In the genomic region with DNA sequence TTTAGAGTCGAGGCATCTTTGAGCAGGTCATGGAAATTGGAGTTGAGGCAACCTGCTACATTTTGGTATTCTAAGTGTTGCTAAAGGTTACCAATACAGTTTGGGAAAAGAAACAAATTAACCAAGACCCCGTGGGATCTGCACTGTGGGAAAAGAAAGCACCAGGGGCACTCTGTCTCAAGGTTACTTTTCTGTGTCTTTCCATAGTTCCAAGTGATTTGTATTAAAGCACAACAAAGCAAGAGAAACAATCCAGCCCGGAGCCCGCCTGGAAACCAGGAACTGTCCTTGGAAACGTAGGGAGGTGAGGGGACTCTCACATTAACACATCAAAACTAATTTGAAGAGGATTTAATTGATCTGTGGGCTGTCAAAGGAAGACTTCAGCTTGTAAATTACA, we compare ENCODE assay signal across 24 mouse cellular contexts. TPM values are rescaled to one million over a fixed set of nuclear protein-coding genes. Genes with fewer than 3 reads are reported as not detected.
DNase-seq lines count a peak whose midpoint lies in the region; ATAC-seq and TF ChIP-seq lines count a peak whose summit lies in the region.
"Had no signal": no experiment of that assay in that cellular context is flagged by ENCODE, and none has a peak within 500 bp of the region (broad histone marks: within the 10 kb centered on the region; RNA-seq: fewer than 3 reads in every experiment).

No protein-coding gene starts in this region.

- H3K4me1 ChIP-seq in hindbrain, embryonic 11.5 days (replicated peaks; ENCODE audit: control insufficient read depth, insufficient read depth, low read length): no peaks in the 10 kb centered on the region
- 0 out of 2 replicates have a peak, but pooled peaks cover 4% of the 10 kb centered on the region for H3K4me1 ChIP-seq in hindbrain, embryonic 13.5 days (replicated peaks)
- no peaks in the 10 kb centered on the region for H3K4me1 ChIP-seq in intestine, embryonic 15.5 days (replicated peaks)
- H3K4me1 ChIP-seq: hindbrain, embryonic 15.5 days had no signal

- H3K27ac ChIP-seq in hindbrain, embryonic 11.5 days (ENCODE audit: low read depth, low read length): no peak overlapping the region
- H3K27ac ChIP-seq in hindbrain, embryonic 13.5 days: no peak overlapping the region
- H3K27ac ChIP-seq in intestine, embryonic 15.5 days: no peak overlapping the region
- H3K27ac ChIP-seq: embryonic facial prominence, embryonic 13.5 days; heart, adult 2 months; hindbrain, embryonic 15.5 days had no signal

- no peak for TF ChIP-seq POLR2A in brain, embryonic 14.5 days (IDR thresholded peaks at IDR 0.05; ENCODE audit: borderline replicate concordance, extremely low read depth, insufficient read depth, insufficient read length, poor library complexity, severe bottlenecking)

- DNase-seq in hindbrain, embryonic 11.5 days (ENCODE audit: low spot score): peak; percentile 21
- DNase-seq in testis, postnatal 14 days (ENCODE audit: low spot score): peak; percentile 47
- DNase-seq in testis, postnatal 10 days (ENCODE audit: low spot score): no peak
- DNase-seq in brain, embryonic 14.5 days (ENCODE audit: low read depth): peak; percentile 36
- DNase-seq: adrenal gland, postnatal 36 days; cerebellum, adult 11 months; cerebellum, adult 9-11 months; forebrain, postnatal 0 days; gastrocnemius, postnatal 36 days; heart, adult 2 months; kidney, adult 9 months; kidney, postnatal 14 days; lung, postnatal 4 days; right cerebral cortex, postnatal 25 days; thymus, postnatal 25 days had no signal

- WGBS in hindbrain, embryonic 11.5 days: 6% methylated on average over 5 of the region's 5 CpGs
- WGBS in hindbrain, embryonic 13.5 days: 1% methylated on average over 5 of the region's 5 CpGs
- 22% methylated on average over 5 of the region's 5 CpGs for WGBS in intestine, embryonic 15.5 days

- peak; percentile 49 for ATAC-seq in hindbrain, embryonic 11.5 days (ENCODE audit: low FRiP score)
- ATAC-seq in hindbrain, embryonic 13.5 days (ENCODE audit: low FRiP score): no peak
- ATAC-seq in erythroblast, adult 5-6 weeks (replicated peaks; ENCODE audit: low FRiP score, poor library complexity, severe bottlenecking): no peak
- ATAC-seq in intestine, embryonic 15.5 days: no peak
- ATAC-seq: forebrain, postnatal 0 days; intestine, embryonic 16.5 days had no signal

- no peaks in the 10 kb centered on the region for H3K9me3 ChIP-seq in hindbrain, embryonic 11.5 days (ENCODE audit: control insufficient read depth, low read length)
- H3K9me3 ChIP-seq in hindbrain, embryonic 13.5 days: no peaks in the 10 kb centered on the region
- no peaks in the 10 kb centered on the region for H3K9me3 ChIP-seq in intestine, embryonic 15.5 days
- H3K9me3 ChIP-seq: embryonic facial prominence, embryonic 13.5 days; hindbrain, embryonic 15.5 days had no signal

- no peak overlapping the region for H3K9ac ChIP-seq in hindbrain, embryonic 11.5 days (ENCODE audit: low read depth, low read length)
- H3K9ac ChIP-seq in hindbrain, embryonic 13.5 days: no peak overlapping the region
- no peak overlapping the region for H3K9ac ChIP-seq in intestine, embryonic 15.5 days
- H3K9ac ChIP-seq: embryonic facial prominence, embryonic 13.5 days; forebrain, postnatal 0 days; hindbrain, embryonic 15.5 days had no signal

- H3K4me3 ChIP-seq in hindbrain, embryonic 11.5 days (ENCODE audit: low read depth, low read length): no peak overlapping the region
- H3K4me3 ChIP-seq in hindbrain, embryonic 13.5 days: no peak overlapping the region
- H3K4me3 ChIP-seq in intestine, embryonic 15.5 days (replicated peaks): no peak overlapping the region
- H3K4me3 ChIP-seq: embryonic facial prominence, embryonic 13.5 days; heart, adult 2 months; hindbrain, embryonic 15.5 days; myocyte had no signal

- H3K27me3 ChIP-seq in hindbrain, embryonic 11.5 days (ENCODE audit: control insufficient read depth, insufficient read depth, low read length): no peaks in the 10 kb centered on the region
- H3K27me3 ChIP-seq in hindbrain, embryonic 13.5 days: no peaks in the 10 kb centered on the region
- no peaks in the 10 kb centered on the region for H3K27me3 ChIP-seq in intestine, embryonic 15.5 days (replicated peaks)
- H3K27me3 ChIP-seq: embryonic facial prominence, embryonic 13.5 days; hindbrain, embryonic 15.5 days had no signal

- no peaks in the 10 kb centered on the region for H3K36me3 ChIP-seq in hindbrain, embryonic 11.5 days (ENCODE audit: control insufficient read depth, insufficient read depth, low read length)
- no peaks in the 10 kb centered on the region for H3K36me3 ChIP-seq in hindbrain, embryonic 13.5 days
- no peaks in the 10 kb centered on the region for H3K36me3 ChIP-seq in intestine, embryonic 15.5 days
- H3K36me3 ChIP-seq: embryonic facial prominence, embryonic 13.5 days; hindbrain, embryonic 15.5 days had no signal

- no peak for TF ChIP-seq CTCF in brain, embryonic 14.5 days (IDR thresholded peaks at IDR 0.05; ENCODE audit: borderline replicate concordance, extremely low read depth, insufficient read depth, insufficient read length)

- no peak overlapping the region for H3K4me2 ChIP-seq in hindbrain, embryonic 11.5 days (replicated peaks; ENCODE audit: low read depth, low read length)
- H3K4me2 ChIP-seq in hindbrain, embryonic 13.5 days: no peak overlapping the region
- no peak overlapping the region for H3K4me2 ChIP-seq in intestine, embryonic 15.5 days (replicated peaks)
- H3K4me2 ChIP-seq: embryonic facial prominence, embryonic 13.5 days; hindbrain, embryonic 15.5 days had no signal

RNA-seq across cellular contexts. Expression of gene Ndufs4, which starts 18.8 kb away (rescaled TPM):
- 335 and 356 TPM in 2 replicates for polyA plus RNA-seq in hindbrain, embryonic 11.5 days (2014; fragmentation: Nextera tagmentation; extraction: Ambion mirVana)
- 369 and 382 TPM in 2 replicates for polyA plus RNA-seq in hindbrain, embryonic 13.5 days (2015; fragmentation: Nextera tagmentation; extraction: Ambion mirVana)
- polyA plus RNA-seq in brain, embryonic 14.5 days (2012; rRNA removed): 90.4 and 103 TPM in 2 replicates
- 37.8 and 90.5 TPM in 2 replicates for total RNA-seq in erythroblast, adult 5-6 weeks (2015; ENCODE audit: low replicate concordance)
- total RNA-seq in erythroblast, adult 5-6 weeks (2017; ENCODE audit: low replicate concordance): 16.4 and 51.0 TPM in 2 replicates
- 312 and 315 TPM in 2 replicates for polyA plus RNA-seq in intestine, embryonic 15.5 days (2015; fragmentation: Nextera tagmentation; extraction: Ambion mirVana)

RNA-seq across cellular contexts. Expression of gene Fst, which starts 51.9 kb away (rescaled TPM):
- 15.6 and 15.8 TPM in 2 replicates for polyA plus RNA-seq in hindbrain, embryonic 11.5 days (2014; fragmentation: Nextera tagmentation; extraction: Ambion mirVana)
- polyA plus RNA-seq in hindbrain, embryonic 13.5 days (2015; fragmentation: Nextera tagmentation; extraction: Ambion mirVana): 6.0 and 7.0 TPM in 2 replicates
- 6.8 and 7.6 TPM in 2 replicates for polyA plus RNA-seq in brain, embryonic 14.5 days (2012; rRNA removed)
- total RNA-seq in erythroblast, adult 5-6 weeks (2015; ENCODE audit: low replicate concordance): not detected in 2 replicates
- not detected in 2 replicates for total RNA-seq in erythroblast, adult 5-6 weeks (2017; ENCODE audit: low replicate concordance)
- 23.6 and 30.4 TPM in 2 replicates for polyA plus RNA-seq in intestine, embryonic 15.5 days (2015; fragmentation: Nextera tagmentation; extraction: Ambion mirVana)
- total RNA-seq: common myeloid progenitor, adult 5-6 weeks; megakaryocyte-erythroid progenitor cell, adult 5-6 weeks had no signal
